Mouse (Mus musculus): Measurements from ENCODE around the gene Rrp7a.
A peak's percentile ranks its signal among the peaks of the same experiment; 100 is the strongest.

The Rrp7a gene

DNA sequence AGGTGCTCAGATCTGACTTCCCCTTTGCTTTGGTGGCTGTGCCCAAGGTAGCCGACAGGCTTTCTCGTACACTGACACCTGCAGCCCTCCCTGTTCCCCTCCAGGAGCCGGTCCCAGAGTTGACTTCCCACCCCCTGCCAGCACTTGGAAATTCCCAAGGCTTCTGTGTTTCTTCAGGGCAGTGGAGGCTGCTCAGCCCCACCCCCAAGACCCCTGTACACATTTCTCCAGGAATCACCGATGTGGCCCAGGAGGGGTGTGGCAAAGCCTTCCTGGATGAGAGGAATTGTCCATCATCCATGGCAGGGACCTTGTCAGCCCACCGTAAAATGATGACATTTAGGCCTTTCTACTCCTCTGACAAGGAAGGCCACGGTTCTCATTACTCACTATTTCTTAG, 11.3 kb downstream of the Rrp7a start:
- no peak for DNase-seq

GRCm38 (mm10) chr15:83107814-83108213, 14.8 kb downstream of the Rrp7a start:
- no peak for DNase-seq

DNA sequence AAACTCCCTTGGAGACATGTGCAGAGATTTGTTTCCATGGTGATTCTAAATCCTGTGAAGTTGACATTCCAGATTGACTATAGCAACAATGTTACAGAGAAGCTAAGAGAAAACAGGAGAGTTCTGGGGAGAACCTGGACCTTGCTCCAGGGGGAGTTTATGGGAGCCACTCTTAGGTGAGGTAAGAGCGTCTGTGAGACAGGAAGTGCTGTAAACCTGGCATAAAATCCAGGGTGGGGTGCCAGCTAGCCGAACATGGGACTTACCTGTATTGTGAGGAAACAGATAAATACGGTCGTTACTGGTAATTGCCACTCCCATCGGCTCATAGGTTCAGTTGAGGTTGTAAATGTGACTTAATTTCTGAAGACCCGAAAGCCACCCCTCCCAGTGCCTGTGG, 16.2 kb downstream of the Rrp7a start:
- no peak for DNase-seq

DNA sequence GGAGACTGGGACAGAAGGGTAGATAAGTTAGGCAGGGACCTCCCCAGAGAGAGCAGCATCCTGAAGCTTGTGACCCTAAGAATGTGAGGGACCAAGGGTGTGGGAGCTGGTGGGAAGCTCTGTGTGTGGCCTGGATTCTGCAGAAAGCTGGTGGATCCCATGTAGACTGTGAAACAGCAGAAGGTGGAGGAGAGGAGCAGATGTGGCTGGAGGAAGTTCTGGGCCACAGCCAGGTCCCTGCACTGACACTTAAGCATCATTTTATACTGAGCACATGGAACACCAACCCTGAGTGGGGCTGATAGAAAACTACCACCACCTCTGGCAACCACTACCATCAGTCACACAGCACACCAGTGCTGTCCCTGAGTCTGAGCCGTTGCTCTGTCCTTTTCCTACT, 19.5 kb downstream of the Rrp7a start:
- no peak for DNase-seq

GRCm38 (mm10) chr15:83100332-83100662, 22.3 kb downstream of the Rrp7a start:
- DNase-seq = no peak

- peak; percentile 44 to 65 for DNase-seq
Observed at GRCm38 (mm10) chr15:83099533-83100331, 22.9 kb downstream of the Rrp7a start.

DNA sequence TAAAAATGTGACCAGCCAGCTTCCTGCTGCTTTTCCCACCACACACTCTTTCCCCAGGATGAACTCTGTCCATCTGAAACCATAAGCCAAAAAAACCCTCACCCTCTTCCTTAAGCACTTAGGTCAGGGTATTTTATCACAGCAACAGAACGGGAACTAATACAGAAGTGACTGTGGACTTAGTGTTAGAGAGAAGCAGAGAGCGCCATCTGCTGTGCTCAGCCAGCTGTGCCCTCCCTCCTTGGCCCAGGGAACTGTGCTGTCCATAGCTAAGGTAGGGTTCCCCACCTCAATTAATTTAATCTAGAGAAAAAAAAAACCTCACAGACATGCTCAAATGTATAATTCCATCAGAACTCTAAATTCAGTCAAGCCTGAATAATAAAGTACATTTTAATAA, 26.7 kb downstream of the Rrp7a start:
- no peak for DNase-seq

- no peak for DNase-seq
Observed at GRCm38 (mm10) chr15:83093687-83094086, 28.9 kb downstream of the Rrp7a start.

GRCm38 (mm10) chr15:83090874-83091273, 31.7 kb downstream of the Rrp7a start:
- DNase-seq = no peak

GRCm38 (mm10) chr15:83089429-83089605, 33.3 kb downstream of the Rrp7a start, which contains the start of gene Serhl:
Gene Serhl, plus strand, starts transcription at chr15:83089506.
- DNase-seq = no peak

DNA sequence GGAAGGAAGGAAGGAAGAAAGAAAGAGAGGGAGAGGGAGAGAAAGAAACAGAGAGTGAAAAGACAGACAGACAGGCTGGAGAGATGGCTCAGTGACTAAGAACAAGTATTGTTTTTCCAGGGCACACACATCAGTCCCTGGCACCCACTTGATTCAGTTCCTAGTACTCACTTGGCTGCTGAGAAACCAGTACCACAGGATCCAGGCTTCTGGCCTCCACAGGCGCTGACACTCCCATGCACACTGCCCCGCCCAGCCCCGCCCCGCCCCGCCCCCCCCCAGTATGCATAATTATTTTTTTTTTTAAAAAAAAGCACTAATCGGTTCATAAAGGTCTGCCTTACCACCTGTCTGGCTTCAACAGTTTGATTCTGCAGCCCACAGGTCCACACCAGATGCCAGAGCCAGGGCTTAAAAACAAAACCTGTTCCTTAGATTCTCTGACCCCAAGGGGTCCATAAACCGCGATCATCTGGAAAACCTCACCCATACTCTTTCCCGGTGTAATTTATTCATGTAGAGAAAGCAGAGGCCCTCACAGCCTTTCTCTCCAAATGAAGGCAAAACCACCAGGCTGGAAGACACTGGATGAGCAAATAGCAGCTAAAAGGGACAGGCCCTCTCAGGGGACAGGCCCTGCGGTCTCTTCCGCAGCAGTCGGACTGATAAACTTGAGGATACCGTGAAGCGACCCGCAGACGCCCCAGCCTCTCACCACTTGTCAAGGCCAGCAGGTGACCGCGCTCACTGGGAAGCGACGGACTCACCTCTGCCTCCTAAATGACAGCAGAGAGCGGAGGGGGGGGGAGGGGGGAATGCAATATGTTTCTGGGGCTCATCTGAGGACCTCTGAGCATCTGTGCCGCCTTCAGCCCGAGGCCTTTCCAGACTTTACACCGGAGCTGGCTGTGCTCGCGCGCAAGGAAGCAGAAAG, 33.8 kb downstream of the Rrp7a start:
- DNase-seq = peak in 1 of 2 experiments; percentile 35

DNA sequence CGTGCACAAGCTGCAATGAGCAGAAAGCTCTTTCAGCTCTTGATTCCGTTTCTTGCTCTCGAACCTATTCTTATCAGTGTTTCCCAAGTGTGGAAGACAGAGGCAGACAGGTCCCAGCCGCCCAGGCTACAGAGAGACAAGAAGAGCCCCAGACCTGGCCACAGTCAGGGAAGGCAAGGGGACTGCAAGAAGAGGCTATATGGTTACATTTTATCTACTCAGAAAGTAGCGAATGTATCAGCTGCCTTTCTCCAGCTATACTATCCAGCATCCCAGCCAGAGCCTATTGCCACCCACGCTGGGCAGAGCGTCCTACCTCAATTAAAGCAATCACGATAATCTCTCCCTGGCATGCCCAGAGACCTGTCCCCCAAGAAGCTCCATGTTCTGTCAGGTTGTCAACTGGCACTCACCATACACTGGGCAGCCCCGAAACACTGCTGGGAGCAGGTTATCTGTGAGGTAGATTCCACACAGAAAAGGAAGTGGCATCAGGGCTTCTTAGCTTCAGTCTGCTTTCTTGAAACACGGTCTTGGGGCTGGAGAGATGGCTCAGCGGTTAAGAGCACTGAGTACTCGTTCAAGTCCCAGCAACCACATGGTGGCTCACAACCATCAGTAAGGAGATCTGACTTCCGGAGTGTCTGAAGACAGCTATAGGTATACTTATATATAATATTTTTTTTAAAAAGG, 35.8 kb downstream of the Rrp7a start:
- no peak for DNase-seq

GRCm38 (mm10) chr15:83085901-83086300, 36.7 kb downstream of the Rrp7a start:
- peak in 1 of 2 experiments; percentile 48 for DNase-seq

DNA sequence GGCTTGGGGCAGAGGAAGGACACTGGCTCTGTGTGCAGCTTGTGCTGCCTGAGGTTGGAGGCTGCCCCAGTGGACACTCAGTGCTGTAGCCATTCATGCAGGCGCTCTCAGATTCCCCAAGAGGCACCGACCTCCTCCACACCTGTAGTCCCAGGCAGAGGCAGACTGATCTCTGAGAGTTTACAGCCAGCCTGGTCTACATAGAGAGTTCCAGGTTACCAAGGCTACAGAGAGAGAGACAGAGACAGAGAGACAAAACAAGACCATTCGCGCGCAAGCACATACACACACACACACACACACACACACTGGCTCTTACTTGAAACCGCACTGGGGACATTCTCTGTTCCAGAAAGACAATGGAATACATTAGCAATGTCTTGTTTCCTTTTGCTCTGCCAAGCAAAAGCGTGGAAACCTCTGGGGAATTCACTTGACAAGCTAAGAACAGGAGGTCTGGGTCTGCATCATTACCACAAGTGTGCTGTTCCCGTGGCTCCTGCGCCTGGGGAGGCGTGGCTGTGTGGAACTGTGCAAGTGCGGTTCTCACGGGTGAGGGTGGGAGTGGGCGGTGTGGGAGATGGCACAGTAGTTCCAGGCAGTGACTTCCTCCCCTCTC, 38.5 kb downstream of the Rrp7a start:
- no peak for DNase-seq

GRCm38 (mm10) chr15:83083530-83083929, 39.1 kb downstream of the Rrp7a start:
- no peak for DNase-seq

DNA sequence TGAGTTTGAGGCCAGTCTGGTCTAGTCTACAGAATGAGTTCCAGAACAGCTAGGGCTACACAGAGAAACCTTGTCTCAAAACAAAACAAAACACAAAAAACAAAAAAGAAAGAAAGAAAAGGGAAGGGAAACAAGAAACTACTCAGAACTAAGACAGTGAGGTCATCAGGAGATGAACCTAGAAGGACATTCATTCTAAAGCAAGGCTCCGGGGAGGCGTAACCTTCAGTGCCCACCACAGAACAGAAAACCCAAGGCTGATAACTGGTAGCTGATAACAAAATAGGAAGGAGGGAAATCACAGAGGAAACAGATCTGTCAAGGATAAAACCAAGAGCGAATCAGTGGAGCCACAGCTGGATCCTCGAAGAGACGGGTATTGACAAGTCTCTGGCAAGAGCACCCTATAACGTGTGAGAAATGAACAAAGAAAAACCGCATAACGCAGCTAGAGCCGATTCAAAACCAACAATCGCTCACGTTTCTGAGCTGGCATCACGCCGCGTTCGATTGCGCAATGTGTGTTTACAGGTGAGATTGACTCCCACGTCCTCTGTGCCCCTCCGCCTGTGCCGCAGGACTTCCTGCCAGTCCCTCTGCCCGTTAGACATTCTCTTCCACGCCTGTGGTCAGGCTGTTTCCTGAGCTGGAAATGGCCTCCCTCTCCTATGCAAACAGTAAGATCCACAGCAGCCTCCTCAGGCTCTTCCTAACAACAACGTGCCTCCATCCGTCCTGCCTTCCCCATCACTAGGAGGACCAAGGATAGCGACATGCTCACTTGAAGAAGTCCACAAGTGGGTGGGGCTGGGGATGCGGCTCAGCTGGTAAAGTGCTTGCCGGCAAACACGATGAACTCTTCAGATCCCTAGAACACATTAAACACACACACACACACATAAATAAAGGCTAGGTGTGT, 46.7 kb downstream of the Rrp7a start:
- no peak for DNase-seq

DNA sequence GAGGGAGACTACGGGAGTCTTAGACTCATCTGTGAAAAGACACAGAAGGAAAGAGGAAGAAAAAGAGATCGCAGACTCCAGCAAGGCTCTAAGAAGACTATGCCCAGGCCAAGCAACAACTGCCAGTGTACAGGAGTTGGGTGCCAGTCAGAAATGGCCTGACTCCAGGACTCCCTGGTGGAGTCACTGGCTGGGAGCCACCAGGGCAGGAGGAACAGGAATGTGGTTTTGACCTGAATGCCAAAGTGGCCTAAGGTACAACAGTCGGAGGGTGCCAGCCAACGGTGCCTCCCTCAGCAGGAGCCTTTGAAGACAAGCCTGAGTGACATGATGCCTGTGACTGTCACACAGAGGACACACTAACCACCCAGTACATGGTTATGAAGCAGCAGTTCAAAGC, 48.4 kb downstream of the Rrp7a start:
- DNase-seq = peak; percentile 19 to 42

DNA sequence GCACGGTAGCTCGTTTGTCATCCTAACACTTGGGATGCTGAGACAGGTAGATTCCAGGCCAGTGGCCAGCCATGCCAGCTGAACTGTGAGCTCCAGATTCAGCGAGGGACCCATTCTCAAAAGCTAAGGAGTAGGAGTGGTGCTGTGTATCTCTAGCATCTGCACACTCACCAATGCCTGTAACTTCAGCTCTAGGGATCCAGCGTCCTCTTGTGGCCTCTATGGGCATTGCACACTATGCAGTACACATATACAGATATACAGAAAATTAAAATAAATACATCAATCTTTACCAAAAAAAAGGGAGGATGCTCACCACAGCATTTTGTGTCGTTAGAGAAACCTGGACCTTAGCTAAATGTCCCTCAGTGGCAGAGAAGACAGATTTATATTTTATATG, 50.8 kb downstream of the Rrp7a start:
- DNase-seq = no peak

DNA sequence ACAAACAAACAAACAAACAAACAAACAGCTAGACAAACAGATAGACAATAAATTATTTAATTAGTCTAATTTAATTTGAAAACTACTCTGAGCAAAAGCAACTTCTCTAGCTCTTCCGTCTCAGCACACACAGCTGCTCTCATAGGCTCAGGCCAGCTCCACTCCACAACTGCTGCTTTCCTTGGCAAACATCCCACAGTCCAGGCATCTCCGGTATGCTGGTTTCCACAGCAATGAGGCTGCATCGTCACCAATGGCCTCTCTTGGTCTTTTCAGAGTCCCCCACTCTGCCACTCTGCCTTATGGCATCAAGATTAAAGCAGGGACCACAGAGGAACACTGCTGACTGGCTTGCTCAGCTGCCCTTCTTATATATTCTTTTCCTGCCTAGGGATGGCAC, 51.7 kb downstream of the Rrp7a start:
- no peak for DNase-seq

- no peak for DNase-seq
Observed at GRCm38 (mm10) chr15:83068270-83068669, 54.3 kb downstream of the Rrp7a start.

DNA sequence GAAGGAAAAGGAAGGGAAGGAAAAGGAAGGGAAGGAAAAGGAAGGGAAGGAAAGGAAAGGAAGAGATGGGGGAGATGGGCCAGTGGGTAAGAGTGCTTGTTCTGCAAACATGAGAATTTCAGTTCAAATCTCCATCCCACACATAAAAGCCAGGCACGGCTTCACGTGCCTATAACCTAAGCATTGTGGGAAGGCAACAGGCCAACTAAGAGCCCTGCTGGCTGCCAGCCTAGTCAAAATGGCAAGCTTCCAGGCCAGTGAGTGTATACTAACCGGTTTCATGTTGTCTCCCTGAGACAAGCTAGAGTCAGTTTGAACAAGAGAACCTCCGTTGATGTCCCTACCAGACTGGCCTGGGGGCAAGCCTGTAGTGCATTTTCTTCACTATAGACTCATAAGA, 57.1 kb downstream of the Rrp7a start:
- peak; percentile 76 to 81 for DNase-seq
